Mouse (Mus musculus): ENCODE measurements at regions not wholly inside any gene's neighbourhood (a gene's known extent, or its start where the extent isn't known, plus 50 kb on each side); places are given as distances from the start of the nearest gene placed in this dataset.

DNA sequence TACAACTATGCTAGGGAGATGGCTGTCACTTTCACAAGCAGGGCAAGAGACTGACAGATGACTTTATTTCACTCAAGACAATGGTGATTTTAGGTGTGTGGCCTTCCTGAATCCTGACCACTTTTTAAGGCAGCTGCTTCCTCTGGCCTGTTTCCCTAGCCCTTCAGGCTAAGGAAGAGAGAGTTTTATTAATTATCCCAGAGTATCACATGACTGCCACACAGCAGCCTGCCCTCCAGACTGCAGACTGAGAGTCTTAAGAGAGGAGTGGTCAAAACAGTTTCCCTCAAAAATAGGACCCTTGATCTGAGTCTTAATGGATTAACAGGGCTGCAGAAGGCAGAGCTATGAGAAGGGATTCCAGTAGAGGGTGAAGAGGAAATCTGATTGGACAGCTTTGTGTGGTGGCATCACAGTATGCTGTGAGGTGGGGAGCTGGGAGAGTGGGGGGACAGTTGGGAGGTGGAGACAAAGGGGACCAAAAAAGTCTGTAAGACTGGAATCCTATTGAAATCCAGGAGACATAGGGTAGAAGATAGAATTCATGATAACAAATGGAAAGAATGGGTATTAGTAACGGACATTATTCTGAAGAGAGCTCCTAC lies 61.8 kb upstream of the Zeb2 start:
- in situ Hi-C loops (cut with MboI; ENCODE audit: unreplicated experiment in 2 of 2) = no loop called here

DNA sequence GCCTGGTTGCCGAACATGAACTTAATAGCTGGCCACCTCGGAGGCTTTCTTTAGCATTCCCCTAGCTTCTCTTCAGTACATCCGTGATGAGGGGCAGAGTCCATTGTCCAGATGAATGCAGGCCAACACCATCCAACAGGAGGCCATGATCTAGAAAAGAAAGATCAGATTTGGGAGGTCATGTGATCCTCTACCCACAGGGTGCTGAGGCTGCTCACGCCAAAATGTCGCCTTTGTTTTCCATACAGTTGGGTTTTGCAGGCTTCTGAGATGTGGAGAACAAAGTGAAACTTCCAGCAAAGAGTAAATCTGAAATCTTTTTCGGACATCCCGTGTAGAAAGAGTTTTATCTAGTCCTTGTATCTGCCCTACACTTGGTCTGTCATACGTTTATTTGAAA lies 55.2 kb upstream of the Zeb2 start:
- in situ Hi-C loops (cut with MboI; ENCODE audit: unreplicated experiment in 2 of 2) = no loop called here

DNA sequence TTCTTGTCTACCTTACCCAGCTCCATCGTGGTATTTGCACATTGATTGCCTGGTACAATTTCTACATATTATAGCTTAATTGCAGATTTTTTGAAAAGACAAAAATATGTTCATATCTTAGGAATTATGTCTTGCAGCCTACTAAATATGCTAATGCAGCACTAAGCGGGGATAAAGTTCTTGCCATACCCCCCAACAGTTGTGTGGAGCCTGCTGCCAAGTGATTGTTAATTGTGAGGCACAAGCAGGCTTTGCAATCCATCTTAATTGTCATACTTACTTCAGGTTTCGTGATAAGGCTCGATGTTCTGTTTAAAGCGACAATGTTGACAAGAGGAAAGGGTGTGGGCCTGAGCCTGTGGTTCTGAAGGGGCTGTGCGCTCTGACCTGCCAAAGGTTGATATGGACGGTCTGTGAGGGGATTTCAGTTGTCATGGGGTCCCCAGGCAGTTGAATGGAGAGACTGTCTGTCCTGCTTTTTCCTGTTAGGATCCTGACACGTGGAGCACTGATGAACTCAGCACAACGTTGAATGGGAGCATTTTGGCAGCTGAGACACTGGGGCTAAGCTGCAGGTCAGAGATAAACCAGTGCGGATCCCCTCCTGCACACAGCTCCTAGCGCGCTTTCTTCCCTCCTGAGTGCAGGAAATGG lies 54.5 kb upstream of the Zeb2 start:
- in situ Hi-C loops (cut with MboI; ENCODE audit: unreplicated experiment in 2 of 2) = no loop called here

DNA sequence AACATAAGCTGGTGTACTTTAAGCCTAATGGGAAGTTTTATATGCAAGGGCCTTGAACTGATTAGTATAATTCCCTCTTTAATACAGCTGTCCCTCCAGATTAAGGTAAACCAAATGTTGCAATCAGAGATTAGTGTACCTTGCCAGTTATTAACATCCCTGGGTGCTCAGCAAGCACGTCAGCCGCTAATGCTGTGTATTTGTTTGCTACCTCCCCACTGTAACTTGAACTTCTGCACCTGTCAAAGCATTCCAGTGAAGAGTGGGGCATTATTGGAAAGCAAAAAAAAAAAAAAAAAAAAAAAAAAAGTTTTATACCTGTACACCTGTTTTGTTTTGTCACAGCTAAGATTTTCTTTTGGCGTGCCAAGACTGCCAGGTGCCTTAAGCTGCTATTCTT lies 53.1 kb upstream of the Zeb2 start:
- in situ Hi-C loops (cut with MboI; ENCODE audit: unreplicated experiment in 2 of 2) = no loop called here

DNA sequence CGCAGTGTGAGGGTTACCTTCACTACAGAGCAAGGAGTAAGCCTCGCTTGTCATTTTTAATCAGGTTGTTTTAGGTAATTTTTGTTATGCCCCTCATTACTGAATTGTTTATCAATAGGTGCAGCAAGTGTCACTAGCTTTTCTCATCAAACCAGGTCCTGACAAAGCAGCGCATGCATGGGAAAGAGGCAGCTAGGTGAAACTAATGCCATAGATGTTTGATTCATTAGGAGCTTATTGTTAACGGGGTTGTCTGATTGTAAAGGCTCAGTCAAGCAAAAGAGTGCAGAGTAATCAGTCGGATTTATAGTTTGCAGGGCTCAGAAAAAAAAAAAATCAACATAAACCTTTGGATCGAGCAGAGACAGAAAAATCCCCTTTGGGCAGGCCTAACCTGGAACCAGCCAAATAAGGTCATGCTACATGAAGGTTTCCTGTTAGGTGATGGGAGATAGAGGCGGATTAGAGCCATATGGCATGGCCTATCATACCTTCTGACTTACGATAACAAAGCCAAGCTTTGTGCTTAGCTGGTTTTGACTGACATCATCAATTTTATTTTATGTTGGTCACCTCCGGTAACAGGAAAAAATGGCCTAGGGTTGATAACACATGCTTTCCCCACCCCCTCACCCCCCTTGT lies 52.4 kb upstream of the Zeb2 start:
- in situ Hi-C loops (cut with MboI; ENCODE audit: unreplicated experiment in 2 of 2) = no loop called here

DNA sequence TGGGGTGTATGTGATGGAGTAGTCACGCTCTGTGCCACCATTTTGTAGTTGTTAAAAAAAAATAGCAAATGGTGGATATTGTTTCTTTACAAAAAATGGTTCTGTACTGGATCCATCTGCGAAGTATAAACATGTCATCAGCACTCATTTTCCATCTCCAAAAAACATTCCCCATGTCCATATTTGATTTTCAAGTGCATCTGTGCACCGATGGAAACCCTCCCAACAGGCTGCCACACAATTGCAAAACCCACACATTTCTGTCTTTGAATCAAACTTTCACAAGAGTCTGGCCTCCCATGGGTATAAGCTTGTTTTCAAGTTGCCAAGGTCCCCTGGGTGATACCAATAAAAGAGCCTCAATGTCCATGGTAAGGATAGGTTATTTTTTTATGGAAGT lies 51.4 kb upstream of the Zeb2 start:
- in situ Hi-C loops (cut with MboI; ENCODE audit: unreplicated experiment in 2 of 2) = no loop called here

Measured in v-Abl transformed pro-B cells (cell line).